Mouse (Mus musculus) adrenal gland (tissue): Measurements from ENCODE around the gene Neu1.
"Not testable (repeated sequence)": the region's sequence is repeated elsewhere in the genome, so short reads cannot be mapped to it uniquely, and the experiment has no call there.

ENCODE experiments used
- intact Hi-C: fragments of 180-260 bp; cut with DNase I; formaldehyde crosslinking; loops from one replicate; pipeline ENCODE4 v1.15.1; 2025

Gene Neu1

GRCm38 (mm10) chr17:34900826-34901225, 30.2 kb upstream of the Neu1 start:
- intact Hi-C loops: not testable (repeated sequence)

- intact Hi-C loops: not testable (repeated sequence)
Measured at GRCm38 (mm10) chr17:34901948-34902347, 29.1 kb upstream of the Neu1 start.

- intact Hi-C loops: no loop called here
Measured at GRCm38 (mm10) chr17:34902895-34903294, 28.2 kb upstream of the Neu1 start.

GRCm38 (mm10) chr17:34910982-34911381, 20.1 kb upstream of the Neu1 start:
- intact Hi-C loops: loop anchor here (5.0 kb wide), 1 partner anchor 54 kb away; no protein-coding TSS in a partner anchor

- intact Hi-C loops: loop anchor here (5.0 kb wide), 1 partner anchor 55 kb away; no protein-coding TSS in a partner anchor
Measured at GRCm38 (mm10) chr17:34911945-34912351, 19.1 kb upstream of the Neu1 start.

- intact Hi-C loops: loop anchor here (5.0 kb wide), 1 partner anchor 57 kb away; no protein-coding TSS in a partner anchor
Measured at GRCm38 (mm10) chr17:34913930-34914665, 17.0 kb upstream of the Neu1 start, which contains the start of gene Slc44a4. Gene Slc44a4 (plus strand): TSS chr17:34914466.

GRCm38 (mm10) chr17:34915410-34915831, 15.6 kb upstream of the Neu1 start:
- intact Hi-C loops: no loop called here

GRCm38 (mm10) chr17:34916316-34916715, 14.7 kb upstream of the Neu1 start:
- intact Hi-C loops: no loop called here

- intact Hi-C loops: no loop called here
Measured at GRCm38 (mm10) chr17:34917188-34917587, 13.9 kb upstream of the Neu1 start.

GRCm38 (mm10) chr17:34922939-34923338, 8.1 kb upstream of the Neu1 start:
- intact Hi-C loops: no loop called here

GRCm38 (mm10) chr17:34924258-34924657, 6.8 kb upstream of the Neu1 start:
- intact Hi-C loops: no loop called here

GRCm38 (mm10) chr17:34927306-34928019, 3.6 kb upstream of the Neu1 start:
- intact Hi-C loops: no loop called here

- intact Hi-C loops: no loop called here
Measured at GRCm38 (mm10) chr17:34928841-34929240, 2.2 kb upstream of the Neu1 start.

- intact Hi-C loops: no loop called here
Measured at GRCm38 (mm10) chr17:34931735-34932098, 664 bp downstream of the Neu1 start.

- intact Hi-C loops: no loop called here
Measured at GRCm38 (mm10) chr17:34932287-34932686, 1.2 kb downstream of the Neu1 start.

- intact Hi-C loops: no loop called here
Measured at GRCm38 (mm10) chr17:34934031-34934430, 3.0 kb downstream of the Neu1 start.

- intact Hi-C loops: no loop called here
Measured at GRCm38 (mm10) chr17:34934830-34935229, 3.8 kb downstream of the Neu1 start.

- intact Hi-C loops: no loop called here
Measured at GRCm38 (mm10) chr17:34937960-34938505, 7.0 kb downstream of the Neu1 start.

- intact Hi-C loops: no loop called here
Measured at GRCm38 (mm10) chr17:34941344-34942041, 10.4 kb downstream of the Neu1 start.

- intact Hi-C loops: no loop called here
Measured at GRCm38 (mm10) chr17:34943128-34943815, 12.2 kb downstream of the Neu1 start.

- intact Hi-C loops: no loop called here
Measured at GRCm38 (mm10) chr17:34944362-34944761, 13.3 kb downstream of the Neu1 start.
